Mouse (Mus musculus) C2C12 (cell line): ENCODE results near the gene Osgep.

Source experiments
- CTCF ChIP-seq: IDR thresholded peaks from one replicate; pipeline ENCODE4 v1.5.1; 2011; ENCODE audit not compliant: control insufficient read depth, insufficient read depth, insufficient read length
- FOSL1 ChIP-seq: IDR thresholded peaks from one replicate; pipeline ENCODE4 v1.8.0; 2011; ENCODE audit warnings: mild to moderate bottlenecking, low read length; ENCODE audit not compliant: poor library complexity, insufficient read depth, severe bottlenecking
- USF1 ChIP-seq: IDR thresholded peaks from one replicate; pipeline ENCODE4 v1.6.1; 2011; ENCODE audit warnings: low read depth, mild to moderate bottlenecking, control low read depth, moderate library complexity

DNA sequence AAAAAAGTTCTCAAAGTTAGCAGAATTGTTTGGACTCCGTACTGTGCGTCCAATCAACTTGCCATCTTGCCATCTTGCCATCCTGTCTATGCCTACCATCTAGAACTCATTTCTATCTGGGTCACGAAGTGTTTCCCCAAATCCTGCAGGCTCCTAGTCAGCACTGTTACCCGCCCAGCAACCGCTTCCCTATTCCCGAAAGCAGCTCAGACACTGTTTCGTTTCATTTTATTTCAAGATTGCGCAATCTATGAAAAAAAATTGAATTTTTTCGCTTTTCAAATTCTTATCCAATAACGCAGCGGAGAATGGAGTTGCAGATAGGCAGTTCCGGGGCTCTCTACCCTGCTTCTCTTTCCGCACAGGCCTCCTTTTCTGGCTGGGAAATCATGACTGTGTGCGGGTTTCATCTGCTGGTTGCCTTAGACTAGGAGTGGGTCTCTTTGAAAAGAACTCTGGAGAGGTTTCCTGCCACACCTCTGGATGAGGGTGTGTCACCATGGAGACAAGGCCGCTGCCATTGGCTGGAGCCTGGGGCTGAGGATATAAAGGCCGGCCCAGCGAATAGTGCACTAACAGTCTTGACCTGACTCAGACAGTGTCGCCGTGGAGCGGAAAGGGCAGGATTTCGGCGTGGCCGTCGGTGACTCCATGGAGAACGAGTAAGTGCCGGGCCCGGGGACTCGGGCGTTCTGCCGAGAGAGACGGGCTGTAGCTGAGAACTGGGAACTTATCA is 19.4 kb upstream of the Osgep start, which contains the start of gene Gm49342:
- TF ChIP-seq FOSL1: no peak
- TF ChIP-seq USF1: no peak
- TF ChIP-seq CTCF: peak; percentile 12
